In genomic region chr11:102319941-102320685, GRCm38 (mm10) we compare ENCODE assay signal across 8 mouse cellular contexts. TPM values are rescaled to one million over a fixed set of nuclear protein-coding genes. Genes with fewer than 3 reads are reported as not detected.
DNase-seq lines count a peak whose midpoint lies in the region; ATAC-seq lines count a peak whose summit lies in the region.

No protein-coding gene starts in this region.

- ATAC-seq in hindbrain, embryonic 14.5 days (ENCODE audit: low FRiP score): peak; percentile 35

- peak; percentile 60 for DNase-seq in T-cell, adult 2 months (ENCODE audit: low spot score)
- DNase-seq in cerebellum, postnatal 36 days: peak; percentile 90 to 93
- DNase-seq in frontal cortex, postnatal 36 days (ENCODE audit: low spot score in 2 of 2): peak; percentile 92 to 94
- DNase-seq in hindbrain, embryonic 14.5 days (ENCODE audit: low spot score): peak; percentile 86
- peak; percentile 86 to 89 for DNase-seq in layer of hippocampus, postnatal 36 days
- DNase-seq in lung, postnatal 14 days: peak; percentile 86
- DNase-seq in retina, adult 2 months (ENCODE audit: low read depth, low spot score): peak; percentile 61
- peak; percentile 71 for DNase-seq in thymus, postnatal 14 days

- H3K4me2 ChIP-seq in hindbrain, embryonic 14.5 days (replicated peaks): peak overlapping the region; percentile 91

- H3K36me3 ChIP-seq in hindbrain, embryonic 14.5 days (replicated peaks; ENCODE audit: control insufficient read depth, insufficient read depth): peaks cover 6% of the 10 kb centered on the region; the same call in 1 of the 2 replicates

- H3K27ac ChIP-seq in hindbrain, embryonic 14.5 days: peak overlapping the region; percentile 99

- H3K9ac ChIP-seq in hindbrain, embryonic 14.5 days: peak overlapping the region; percentile 99

- H3K27me3 ChIP-seq in hindbrain, embryonic 14.5 days (ENCODE audit: control insufficient read depth, insufficient read depth, low read length): no peaks in the 10 kb centered on the region

- H3K9me3 ChIP-seq in hindbrain, embryonic 14.5 days (ENCODE audit: control insufficient read depth, low read length): no peaks in the 10 kb centered on the region

- peaks cover 12% of the 10 kb centered on the region for H3K4me1 ChIP-seq in hindbrain, embryonic 14.5 days (replicated peaks; ENCODE audit: control insufficient read depth, insufficient read depth, low read length)

- WGBS in hindbrain, embryonic 14.5 days: under 1% methylated on average over 38 of the region's 38 CpGs

- peak overlapping the region; percentile 95 for H3K4me3 ChIP-seq in hindbrain, embryonic 14.5 days (replicated peaks; ENCODE audit: low read length)

RNA-seq across cellular contexts. Expression of gene Ubtf, which starts 0.6 kb away (rescaled TPM):
- 70.0 and 76.0 TPM in 2 replicates for polyA plus RNA-seq in hindbrain, embryonic 14.5 days (2014; fragmentation: Nextera tagmentation; extraction: Ambion mirVana)
- total RNA-seq in layer of hippocampus, postnatal 36 days (2021): 100 to 1,000 TPM; 127 to 128 TPM

RNA-seq across cellular contexts. Expression of gene Atxn7l3, which starts 23.7 kb away (rescaled TPM):
- 37.3 and 37.5 TPM in 2 replicates for polyA plus RNA-seq in hindbrain, embryonic 14.5 days (2014; fragmentation: Nextera tagmentation; extraction: Ambion mirVana)
- total RNA-seq in layer of hippocampus, postnatal 36 days (2021): 100 to 1,000 TPM; 172 to 173 TPM

RNA-seq across cellular contexts. Expression of gene Tmub2, which starts 35.4 kb away (rescaled TPM):
- polyA plus RNA-seq in hindbrain, embryonic 14.5 days (2014; fragmentation: Nextera tagmentation; extraction: Ambion mirVana): 74.3 and 77.8 TPM in 2 replicates
- 10 to 100 TPM; 64.2 to 64.8 TPM for total RNA-seq in layer of hippocampus, postnatal 36 days (2021)

RNA-seq across cellular contexts. Expression of gene Slc4a1, which starts 45.9 kb away (rescaled TPM):
- 1.6 and 3.3 TPM in 2 replicates for polyA plus RNA-seq in hindbrain, embryonic 14.5 days (2014; fragmentation: Nextera tagmentation; extraction: Ambion mirVana)
- under 1 TPM; 0.10 to 0.15 TPM for total RNA-seq in layer of hippocampus, postnatal 36 days (2021)

RNA-seq across cellular contexts. Expression of gene Asb16, which starts 51.6 kb away (rescaled TPM):
- polyA plus RNA-seq in hindbrain, embryonic 14.5 days (2014; fragmentation: Nextera tagmentation; extraction: Ambion mirVana): 0.07 and 0.18 TPM in 2 replicates
- 1 to 10 TPM; 1.0 to 1.2 TPM for total RNA-seq in layer of hippocampus, postnatal 36 days (2021)

Comparison
In these comparisons a context has a peak if more than half of its experiments do, and no peak if none do; other contexts are left out.
1. Peak in every context shown above with its lines: DNase-seq, ATAC-seq, H3K4me3 ChIP-seq and H3K27ac ChIP-seq.